Mouse (Mus musculus) ES-Bruce4 (cell line): ENCODE measurements around the gene Adcy6. TPM values are rescaled to one million over a fixed set of nuclear protein-coding genes. Genes with fewer than 3 reads are reported as not detected.
A peak's percentile ranks its signal among the peaks of the same experiment; 100 is the strongest.

Experiments used
- H3K27ac ChIP-seq: 2 replicates; pipeline ENCODE4 v1.5.1; 2012; ENCODE audit warnings: low read length, inconsistent platforms; ENCODE audit not compliant: insufficient read depth
- H3K27me3 ChIP-seq: 2 replicates; pipeline ENCODE4 v1.6.1; 2012; ENCODE audit warnings: mild to moderate bottlenecking, low read length, inconsistent platforms; ENCODE audit not compliant: control insufficient read depth, poor library complexity, insufficient read depth, severe bottlenecking
- H3K36me3 ChIP-seq: 2 replicates; pipeline ENCODE4 v1.6.1; 2012; ENCODE audit warnings: inconsistent platforms, mild to moderate bottlenecking, low read length, moderate library complexity; ENCODE audit not compliant: control insufficient read depth, poor library complexity, insufficient read depth, severe bottlenecking
- H3K4me1 ChIP-seq: one replicate; pipeline ENCODE4 v1.8.1; 2011; ENCODE audit warnings: low read length; ENCODE audit not compliant: control insufficient read depth, insufficient read depth
- H3K4me3 ChIP-seq: 2 replicates; pipeline ENCODE4 v1.5.1; 2011; ENCODE audit warnings: low read depth, mild to moderate bottlenecking, low read length
- H3K9ac ChIP-seq: 2 replicates; pipeline ENCODE4 v1.6.1; 2012; ENCODE audit warnings: low read depth, mild to moderate bottlenecking, inconsistent platforms; ENCODE audit not compliant: poor library complexity, severe bottlenecking
- H3K9me3 ChIP-seq: replicated peaks from 2 replicates; pipeline ENCODE4 v1.6.1; 2012; ENCODE audit warnings: mild to moderate bottlenecking, low read length, inconsistent platforms; ENCODE audit not compliant: control insufficient read depth, poor library complexity, insufficient read depth, severe bottlenecking
- CTCF ChIP-seq: IDR thresholded peaks from one replicate; pipeline ENCODE4 v1.8.1; 2011; ENCODE audit warnings: low read depth, low read length
- EP300 ChIP-seq: IDR thresholded peaks from 2 replicates; pipeline ENCODE4 v1.6.1; 2011; ENCODE audit warnings: low read depth, low read length; ENCODE audit not compliant: insufficient read depth
- POLR2A ChIP-seq: IDR thresholded peaks from one replicate; pipeline ENCODE4 v1.8.1; 2011; ENCODE audit warnings: low read length; ENCODE audit not compliant: insufficient read depth
- polyA plus RNA-seq: library from polyadenylated mRNA; stranded (reverse); fragments of >200 nt; gene quantifications from 2 replicates; pipeline ENCODE4 v1.2.4, GENCODE M21; 2011; ENCODE audit warnings: low read depth; ENCODE audit not compliant: missing spikeins, insufficient read depth, insufficient read length

Gene Adcy6
- polyA plus RNA-seq, 1 experiment = 12.5 TPM

DNA sequence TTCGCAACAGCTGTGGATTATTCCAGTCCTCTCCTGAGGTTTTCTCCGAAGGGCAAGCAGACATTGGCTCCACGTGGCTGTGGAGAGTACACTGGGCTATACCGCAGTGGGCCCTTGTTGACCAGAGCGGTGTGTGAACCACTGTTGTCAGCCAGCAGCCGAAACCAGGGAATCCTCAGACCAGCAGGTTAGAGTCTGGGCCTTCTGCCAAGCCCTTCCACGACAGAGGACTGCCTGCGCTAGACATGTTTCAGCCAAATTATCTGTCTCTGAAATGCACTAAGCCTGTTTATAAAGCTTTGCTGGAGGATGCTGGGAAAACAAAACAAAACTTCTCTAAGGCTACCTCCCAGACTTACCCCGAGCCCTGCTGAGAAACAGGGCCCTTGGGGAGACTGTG lies 4.7 kb upstream of the Adcy6 start:
- H3K27me3 ChIP-seq = peaks cover 4% of the 10 kb centered on the region
- no peak overlapping the region for H3K4me3 ChIP-seq
- no peaks in the 10 kb centered on the region for H3K9me3 ChIP-seq
- TF ChIP-seq POLR2A (no peak), CTCF (no peak), EP300 (no peak)
- no peak overlapping the region for H3K27ac ChIP-seq
- no peaks in the 10 kb centered on the region for H3K36me3 ChIP-seq
- H3K4me1 ChIP-seq = peaks cover 2% of the 10 kb centered on the region
- H3K9ac ChIP-seq = no peak overlapping the region

- peaks cover 2% of the 10 kb centered on the region for H3K4me1 ChIP-seq
Observed at GRCm38 (mm10) chr15:98612229-98612628, 2.4 kb upstream of the Adcy6 start.

GRCm38 (mm10) chr15:98610131-98610633 lies 306 bp upstream of the Adcy6 start:
- peaks cover 10% of the 10 kb centered on the region for H3K27me3 ChIP-seq
- H3K9ac ChIP-seq = peak overlapping the region; percentile 85
- H3K27ac ChIP-seq = no peak overlapping the region
- no peaks in the 10 kb centered on the region for H3K4me1 ChIP-seq
- TF ChIP-seq CTCF (no peak), EP300 (0 out of 2 replicates have a peak, but pooled peaks have one; percentile 24)
- H3K4me3 ChIP-seq = peak overlapping the region; percentile 76
- no peaks in the 10 kb centered on the region for H3K36me3 ChIP-seq
- H3K9me3 ChIP-seq = no peaks in the 10 kb centered on the region

More at GRCm38 (mm10) chr15:98612229-98612628, 2.4 kb upstream of the Adcy6 start:
- H3K9ac ChIP-seq = no peak overlapping the region
- no peaks in the 10 kb centered on the region for H3K9me3 ChIP-seq
- TF ChIP-seq CTCF (no peak), POLR2A (no peak)
- H3K27me3 ChIP-seq = peaks cover 10% of the 10 kb centered on the region
- H3K4me3 ChIP-seq = no peak overlapping the region
- no peaks in the 10 kb centered on the region for H3K36me3 ChIP-seq
- no peak overlapping the region for H3K27ac ChIP-seq

GRCm38 (mm10) chr15:98608784-98609250 lies 1.1 kb downstream of the Adcy6 start:
- peak overlapping the region; percentile 85 for H3K9ac ChIP-seq
- peak overlapping the region; percentile 79 for H3K4me3 ChIP-seq
- H3K27ac ChIP-seq = no peak overlapping the region
- H3K27me3 ChIP-seq = peaks cover 10% of the 10 kb centered on the region
- no peaks in the 10 kb centered on the region for H3K36me3 ChIP-seq
- H3K4me1 ChIP-seq = no peaks in the 10 kb centered on the region
- no peak for TF ChIP-seq EP300
- no peak for TF ChIP-seq CTCF
- no peak for TF ChIP-seq POLR2A
- no peaks in the 10 kb centered on the region for H3K9me3 ChIP-seq

GRCm38 (mm10) chr15:98608058-98608783 lies 1.7 kb downstream of the Adcy6 start:
- no peak for TF ChIP-seq CTCF
- no peak for TF ChIP-seq EP300
- TF ChIP-seq POLR2A = no peak
- peaks cover 10% of the 10 kb centered on the region for H3K27me3 ChIP-seq
- H3K36me3 ChIP-seq = no peaks in the 10 kb centered on the region
- no peaks in the 10 kb centered on the region for H3K4me1 ChIP-seq
- no peak overlapping the region for H3K27ac ChIP-seq
- H3K4me3 ChIP-seq = peak overlapping the region; percentile 79
- H3K9ac ChIP-seq = peak overlapping the region; percentile 85
- H3K9me3 ChIP-seq = no peaks in the 10 kb centered on the region

DNA sequence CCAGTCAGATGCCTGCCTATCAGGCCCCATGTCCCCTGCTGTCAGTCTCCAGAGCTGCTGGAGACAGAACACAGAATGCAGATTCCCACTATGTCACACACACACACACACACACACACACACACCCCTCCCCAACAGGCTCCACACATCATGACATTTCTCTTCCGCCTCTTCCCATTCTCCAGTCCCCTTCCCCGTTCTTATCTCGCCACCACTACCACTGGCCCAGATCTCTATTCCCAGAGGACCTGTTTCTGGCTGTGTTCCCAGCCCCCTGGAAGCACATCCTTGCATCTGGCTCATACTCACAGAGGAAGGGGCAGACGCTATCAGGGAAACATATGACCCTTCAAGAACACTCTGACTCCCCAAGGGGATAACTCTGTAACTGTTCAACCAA lies 2.3 kb downstream of the Adcy6 start:
- H3K4me1 ChIP-seq = no peaks in the 10 kb centered on the region
- no peaks in the 10 kb centered on the region for H3K36me3 ChIP-seq
- TF ChIP-seq CTCF = no peak
- TF ChIP-seq EP300 = no peak
- no peak for TF ChIP-seq POLR2A
- H3K9me3 ChIP-seq = no peaks in the 10 kb centered on the region
- H3K4me3 ChIP-seq = no peak overlapping the region
- H3K27ac ChIP-seq = no peak overlapping the region
- peaks cover 10% of the 10 kb centered on the region for H3K27me3 ChIP-seq
- no peak overlapping the region for H3K9ac ChIP-seq
